Mouse (Mus musculus) myocyte (in vitro differentiated cells): ENCODE results near the gene Gm28308. TPM values are rescaled to one million over a fixed set of nuclear protein-coding genes. Genes with fewer than 3 reads are reported as not detected.
A peak's percentile ranks its signal among the peaks of the same experiment; 100 is the strongest.

Source experiments
- H3K27me3 ChIP-seq: one replicate; pipeline ENCODE4 v1.6.1; 2011; ENCODE audit not compliant: control insufficient read depth, insufficient read depth, insufficient read length
- H3K36me3 ChIP-seq: one replicate; pipeline ENCODE4 v1.6.1; 2011; ENCODE audit not compliant: control insufficient read depth, insufficient read depth
- H3K4me2 ChIP-seq: one replicate; pipeline ENCODE4 v1.6.1; 2011; ENCODE audit warnings: low read depth, control low read depth
- H3K4me3 ChIP-seq: one replicate; pipeline ENCODE4 v1.5.1; 2011; ENCODE audit warnings: mild to moderate bottlenecking, control low read depth, moderate library complexity
- H3K79me2 ChIP-seq: one replicate; pipeline ENCODE4 v1.6.1; 2011; ENCODE audit not compliant: control insufficient read depth, insufficient read depth
- H3ac ChIP-seq: one replicate; pipeline ENCODE4 v1.6.1; 2011; ENCODE audit not compliant: control insufficient read depth, insufficient read length
- CEBPB ChIP-seq: IDR thresholded peaks from 2 replicates; pipeline ENCODE4 v1.6.1; 2011; ENCODE audit warnings: mild to moderate bottlenecking, moderate library complexity; ENCODE audit not compliant: poor library complexity, insufficient read depth, severe bottlenecking
- E2F4 ChIP-seq: IDR thresholded peaks from one replicate; pipeline ENCODE4 v1.6.1; 2011; ENCODE audit warnings: mild to moderate bottlenecking, control low read depth, moderate library complexity; ENCODE audit not compliant: insufficient read depth
- MAX ChIP-seq: IDR thresholded peaks from one replicate; pipeline ENCODE4 v1.6.1; 2011; ENCODE audit warnings: low read depth, mild to moderate bottlenecking, control low read depth
- MYOD1 ChIP-seq, 3 experiments: IDR thresholded peaks; one replicate each; pipeline ENCODE4 v1.6.1; 2011; ENCODE audit warnings: control low read depth in 2 of 3, low read depth in 2 of 3, mild to moderate bottlenecking in 2 of 3, moderate library complexity in 1 of 3; ENCODE audit not compliant: insufficient read length in 2 of 3, control insufficient read depth in 1 of 3
- MYOG ChIP-seq, 3 experiments: IDR thresholded peaks; one replicate each; pipeline ENCODE4 v1.6.1; 2011; ENCODE audit warnings: control low read depth in 2 of 3, low read depth in 2 of 3, mild to moderate bottlenecking in 2 of 3; ENCODE audit not compliant: insufficient read length in 2 of 3, control insufficient read depth in 1 of 3, insufficient read depth in 1 of 3
- POLR2A ChIP-seq: IDR thresholded peaks from one replicate; pipeline ENCODE4 v1.6.1; 2011; ENCODE audit warnings: low read depth, mild to moderate bottlenecking, control low read depth, moderate library complexity; ENCODE audit not compliant: insufficient read length
- POLR2AphosphoS2 ChIP-seq: IDR thresholded peaks from one replicate; pipeline ENCODE4 v1.6.1; 2011; ENCODE audit warnings: low read depth, control low read depth; ENCODE audit not compliant: insufficient read length
- REST ChIP-seq: IDR thresholded peaks from one replicate; pipeline ENCODE4 v1.6.1; 2011; ENCODE audit warnings: mild to moderate bottlenecking, control low read depth, moderate library complexity; ENCODE audit not compliant: insufficient read depth, insufficient read length
- SRF ChIP-seq: IDR thresholded peaks from one replicate; pipeline ENCODE4 v1.6.1; 2011; ENCODE audit warnings: low read depth; ENCODE audit not compliant: control insufficient read depth, insufficient read length
- TCF12 ChIP-seq: IDR thresholded peaks from one replicate; pipeline ENCODE4 v1.6.1; 2011; ENCODE audit warnings: mild to moderate bottlenecking, control low read depth; ENCODE audit not compliant: poor library complexity, insufficient read depth, severe bottlenecking
- TCF3 ChIP-seq: IDR thresholded peaks from one replicate; pipeline ENCODE4 v1.6.1; 2011; ENCODE audit warnings: low read depth, control low read depth; ENCODE audit not compliant: insufficient read length
- USF1 ChIP-seq: IDR thresholded peaks from one replicate; pipeline ENCODE4 v1.6.1; 2011; ENCODE audit warnings: low read depth, mild to moderate bottlenecking, control low read depth, moderate library complexity
- polyA plus RNA-seq: library from polyadenylated mRNA; unstranded; fragments of >200 nt; fragmentation: generic; extraction: Trizol; gene quantifications from one replicate; pipeline ENCODE4 v1.2.1, GENCODE M21; 2012; ENCODE audit warnings: missing spikeins

Gm28308 gene
- polyA plus RNA-seq, 1 experiment = 0.52 TPM

DNA sequence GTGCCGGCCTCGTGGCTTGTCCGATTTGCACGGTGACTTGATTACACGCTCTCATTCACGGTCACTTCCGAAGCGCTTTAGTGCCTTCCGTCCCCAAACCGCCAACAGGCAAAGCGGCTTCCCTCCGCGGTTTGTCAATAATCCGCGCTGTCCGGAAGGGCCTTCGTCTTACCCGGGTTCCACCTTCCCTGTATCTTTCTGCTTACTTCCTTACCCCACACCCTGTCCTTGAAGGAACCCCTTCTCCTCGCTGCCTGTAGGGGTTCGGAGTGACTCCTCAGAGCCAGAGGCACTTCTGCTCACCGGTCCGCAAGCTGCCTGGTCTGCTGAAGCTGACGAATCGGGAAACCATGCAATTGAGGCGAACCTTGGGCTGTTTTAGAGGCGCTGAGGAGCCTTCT, 33.3 kb upstream of the Gm28308 start:
- peak overlapping the region; percentile 90 for H3K4me3 ChIP-seq
- H3K79me2 ChIP-seq = peaks cover 48% of the 10 kb centered on the region
- H3K4me2 ChIP-seq = peak overlapping the region; percentile 90
- no peaks in the 10 kb centered on the region for H3K27me3 ChIP-seq
- TF ChIP-seq MAX (no peak), POLR2AphosphoS2 (peak; percentile 15)
- H3K36me3 ChIP-seq = no peaks in the 10 kb centered on the region
- peak overlapping the region; percentile 73 for H3ac ChIP-seq

DNA sequence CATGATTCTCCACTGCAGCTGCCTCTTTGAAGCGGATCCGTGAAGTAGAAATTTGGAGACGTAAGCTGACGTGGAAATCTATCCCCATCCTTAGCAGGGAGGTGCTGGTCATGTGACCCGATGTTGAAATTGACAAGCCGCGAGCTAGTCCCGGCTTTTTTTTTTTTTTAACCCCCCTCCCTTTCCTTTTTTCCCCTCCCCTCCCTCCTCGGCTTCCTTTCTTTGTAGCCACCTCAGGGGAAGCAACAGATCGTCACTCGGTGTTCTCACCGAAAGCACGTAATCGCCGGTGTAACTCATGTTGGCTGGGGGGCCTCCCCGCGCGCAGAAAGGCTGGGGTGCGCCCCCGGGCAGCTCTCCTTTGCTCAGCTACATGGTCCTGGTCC, 32.6 kb upstream of the Gm28308 start, which contains the start of gene Hoxa11:
Gene Hoxa11 (minus strand): TSS at position 54 of the 386 bp plus-strand sequence.
- H3K79me2 ChIP-seq = peaks cover 42% of the 10 kb centered on the region
- no peaks in the 10 kb centered on the region for H3K27me3 ChIP-seq
- TF ChIP-seq USF1 = peak; percentile 93
- peak; percentile 68; the same call in 1 of the 2 replicates for TF ChIP-seq CEBPB
- TF ChIP-seq POLR2AphosphoS2 = peak; percentile 45
- no peak for TF ChIP-seq MYOG (IDR thresholded peaks at IDR 0.05; ENCODE audit: control insufficient read depth in 1 of 3, insufficient read depth in 1 of 3, insufficient read length in 2 of 3, low read depth in 2 of 3)
- H3K36me3 ChIP-seq = no peaks in the 10 kb centered on the region
- H3ac ChIP-seq = peak within 1 kb of the TSS; percentile 73
- peak within 1 kb of the TSS; percentile 90 for H3K4me2 ChIP-seq
- peak within 1 kb of the TSS; percentile 90 for H3K4me3 ChIP-seq

DNA sequence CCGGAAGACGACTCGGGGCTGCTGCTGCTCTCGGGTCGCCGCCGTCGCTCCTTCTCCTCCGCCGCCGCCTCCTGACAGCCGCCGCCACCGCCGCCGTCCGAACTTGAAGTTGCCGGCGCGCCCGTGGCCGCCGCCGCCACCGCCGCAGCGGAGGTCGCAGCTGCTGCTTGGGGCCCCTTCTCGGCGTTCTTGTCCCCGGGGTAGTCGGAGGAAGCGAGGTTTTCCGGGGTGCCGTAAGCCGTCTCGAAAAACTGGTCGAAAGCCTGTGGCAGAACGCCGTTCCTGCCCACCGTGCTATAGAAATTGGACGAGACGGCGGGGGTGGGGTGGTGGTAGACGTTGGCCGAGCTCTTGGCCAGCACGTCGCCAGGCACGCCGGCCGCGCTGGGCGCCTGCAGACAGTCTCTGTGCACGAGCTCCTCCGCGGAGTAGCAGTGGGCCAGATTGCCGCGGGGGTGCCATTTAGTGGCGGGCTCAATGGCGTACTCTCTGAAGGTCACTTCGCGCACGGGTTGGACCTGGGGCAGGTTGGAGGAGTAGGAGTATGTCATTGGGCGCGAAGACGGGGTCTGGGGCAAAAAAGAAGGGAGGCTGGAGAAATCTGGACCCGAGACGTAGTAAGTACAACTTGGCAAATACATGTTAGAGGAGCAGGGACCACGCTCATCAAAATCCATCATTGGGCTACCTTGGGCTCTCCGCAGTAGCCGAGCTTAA, 32.1 kb upstream of the Gm28308 start:
- TF ChIP-seq REST (no peak), TCF12 (no peak), SRF (no peak), MYOG (IDR thresholded peaks at IDR 0.05; ENCODE audit: control insufficient read depth in 1 of 3, insufficient read depth in 1 of 3, insufficient read length in 2 of 3, low read depth in 2 of 3) (peak in 2 of 3 experiments; percentile 8 to 50), CEBPB (no peak), MYOD1 (IDR thresholded peaks at IDR 0.05; ENCODE audit: control insufficient read depth in 1 of 3, insufficient read length in 2 of 3, low read depth in 2 of 3) (no peak), USF1 (no peak), TCF3 (no peak), MAX (no peak), POLR2A (peak; percentile 43), E2F4 (no peak)
- Histone ChIP-seq H3K79me2 (peaks cover 40% of the 10 kb centered on the region), H3K27me3 (no peaks in the 10 kb centered on the region), H3K4me2 (peak overlapping the region; percentile 90), H3K36me3 (no peaks in the 10 kb centered on the region), H3ac (peak overlapping the region; percentile 73), H3K4me3 (peak overlapping the region; percentile 90)

DNA sequence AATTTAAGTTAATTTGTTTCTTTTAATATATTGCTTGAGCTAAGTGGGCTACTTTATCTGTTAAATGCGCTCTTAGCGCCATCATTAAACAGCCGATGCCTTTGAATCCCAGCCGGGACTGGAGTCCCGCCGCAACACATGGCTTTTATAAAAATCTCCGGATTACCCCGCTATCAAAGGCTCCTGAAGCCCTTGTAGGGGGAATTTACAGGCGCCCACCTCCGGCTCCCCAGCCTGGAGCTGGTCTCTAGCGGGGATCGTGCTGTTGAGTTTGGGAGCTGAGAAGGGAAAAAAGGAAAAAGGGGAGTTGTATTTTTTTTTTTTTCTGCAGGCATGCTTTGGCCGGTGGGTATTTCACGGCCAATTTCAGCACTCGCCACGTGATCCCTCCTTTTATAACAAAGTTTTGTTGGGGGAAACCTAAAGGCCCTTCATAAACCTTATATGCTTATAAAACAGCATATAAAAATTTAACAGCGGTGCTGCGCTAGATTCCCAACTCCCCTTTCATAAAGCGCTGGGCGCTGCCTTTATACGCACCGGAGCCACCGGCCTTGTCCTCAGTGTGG, 31.4 kb upstream of the Gm28308 start:
- H3ac ChIP-seq = peak overlapping the region; percentile 73
- no peaks in the 10 kb centered on the region for H3K27me3 ChIP-seq
- peak overlapping the region; percentile 86 for H3K4me2 ChIP-seq
- H3K36me3 ChIP-seq = no peaks in the 10 kb centered on the region
- peak overlapping the region; percentile 90 for H3K4me3 ChIP-seq
- TF ChIP-seq MYOD1 (IDR thresholded peaks at IDR 0.05; ENCODE audit: control insufficient read depth in 1 of 3, insufficient read length in 2 of 3, low read depth in 2 of 3) = no peak
- TF ChIP-seq REST = no peak
- TF ChIP-seq MYOG (IDR thresholded peaks at IDR 0.05; ENCODE audit: control insufficient read depth in 1 of 3, insufficient read depth in 1 of 3, insufficient read length in 2 of 3, low read depth in 2 of 3) = no peak
- peak; percentile 7 for TF ChIP-seq POLR2A
- no peak for TF ChIP-seq TCF12
- TF ChIP-seq USF1 = peak; percentile 40
- H3K79me2 ChIP-seq = peaks cover 43% of the 10 kb centered on the region

DNA sequence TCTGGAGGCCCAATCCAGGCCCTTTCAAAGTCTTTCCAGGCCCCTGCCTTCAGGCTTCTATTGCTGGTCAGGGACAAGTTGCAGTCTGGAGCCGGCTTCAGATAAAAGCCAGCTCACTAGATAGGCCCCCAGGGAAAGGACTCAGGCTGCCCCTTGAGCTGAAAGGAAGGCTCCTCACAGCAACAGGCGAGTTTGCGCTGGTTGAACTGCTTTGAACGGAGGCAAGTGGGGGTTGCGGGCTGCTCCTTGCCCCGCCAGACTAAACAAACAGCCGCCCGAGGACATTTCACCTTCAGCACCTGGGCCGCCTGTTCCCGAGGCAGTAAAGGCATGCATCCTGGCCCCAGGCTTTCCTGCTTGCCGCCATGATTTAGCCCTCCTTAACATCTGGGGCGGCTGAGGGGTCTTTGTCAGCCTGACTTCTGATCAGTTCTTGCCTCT, 30.6 kb upstream of the Gm28308 start:
- H3K79me2 ChIP-seq = peaks cover 52% of the 10 kb centered on the region
- no peaks in the 10 kb centered on the region for H3K27me3 ChIP-seq
- peak overlapping the region; percentile 73 for H3ac ChIP-seq
- TF ChIP-seq MYOD1 (IDR thresholded peaks at IDR 0.05; ENCODE audit: control insufficient read depth in 1 of 3, insufficient read length in 2 of 3, low read depth in 2 of 3) (no peak), CEBPB (no peak), TCF3 (no peak), POLR2AphosphoS2 (no peak), REST (no peak), TCF12 (no peak), E2F4 (no peak), SRF (no peak), MYOG (IDR thresholded peaks at IDR 0.05; ENCODE audit: control insufficient read depth in 1 of 3, insufficient read depth in 1 of 3, insufficient read length in 2 of 3, low read depth in 2 of 3) (no peak), POLR2A (no peak), USF1 (no peak)
- H3K4me3 ChIP-seq = peak overlapping the region; percentile 90
- H3K36me3 ChIP-seq = no peaks in the 10 kb centered on the region
- peak overlapping the region; percentile 86 for H3K4me2 ChIP-seq
